Comparison of ENCODE assay signal across 8 mouse cellular contexts in genomic region chr8:70505698-70506327, GRCm38 (mm10). TPM values are rescaled to one million over a fixed set of nuclear protein-coding genes. Genes with fewer than 3 reads are reported as not detected.
DNase-seq lines count a peak whose midpoint lies in the region; ATAC-seq lines count a peak whose summit lies in the region.

No protein-coding gene starts in this region.

- H3K4me1 ChIP-seq in neural tube, embryonic 11.5 days (ENCODE audit: control insufficient read depth, insufficient read depth, low read length) = peaks cover 23% of the 10 kb centered on the region
- H3K4me1 ChIP-seq in intestine, embryonic 14.5 days (replicated peaks; ENCODE audit: control insufficient read depth, insufficient read depth, low read length) = peaks cover 27% of the 10 kb centered on the region
- peaks cover 52% of the 10 kb centered on the region for H3K4me1 ChIP-seq in midbrain, embryonic 15.5 days

- no peak overlapping the region for H3K27ac ChIP-seq in neural tube, embryonic 11.5 days (ENCODE audit: low read depth, low read length)
- H3K27ac ChIP-seq in intestine, embryonic 14.5 days (ENCODE audit: low read depth) = peak overlapping the region; percentile 76; the same call in 1 of the 2 replicates
- H3K27ac ChIP-seq in midbrain, embryonic 15.5 days = peak overlapping the region; percentile 95

- 39% methylated on average over 32 of the region's 32 CpGs for WGBS in neural tube, embryonic 11.5 days
- 34% methylated on average over 32 of the region's 32 CpGs for WGBS in intestine, embryonic 14.5 days
- 35% methylated on average over 32 of the region's 32 CpGs for WGBS in midbrain, embryonic 15.5 days

- peak overlapping the region; percentile 71 for H3K4me3 ChIP-seq in neural tube, embryonic 11.5 days (ENCODE audit: low read depth, low read length)
- peak overlapping the region; percentile 78 for H3K4me3 ChIP-seq in intestine, embryonic 14.5 days (ENCODE audit: low read depth, low read length)
- peak overlapping the region; percentile 80 for H3K4me3 ChIP-seq in midbrain, embryonic 15.5 days

- DNase-seq in neural tube, embryonic 11.5 days (ENCODE audit: low spot score) = peak; percentile 60
- DNase-seq in neural tube, embryonic 10.5 days (ENCODE audit: extremely low spot score, low spot score) = no peak
- no peak for DNase-seq in intestine, embryonic 14.5 days (ENCODE audit: low spot score)
- DNase-seq in gastrocnemius, postnatal 10 days = no peak
- no peak for DNase-seq in spleen, adult 12 weeks (ENCODE audit: low spot score)

- H3K36me3 ChIP-seq in neural tube, embryonic 11.5 days (ENCODE audit: control insufficient read depth, insufficient read depth, low read length) = peaks cover 10% of the 10 kb centered on the region
- H3K36me3 ChIP-seq in intestine, embryonic 14.5 days (ENCODE audit: control insufficient read depth, insufficient read depth, low read length) = peaks cover 26% of the 10 kb centered on the region
- peaks cover 8% of the 10 kb centered on the region; the same call in 1 of the 2 replicates for H3K36me3 ChIP-seq in midbrain, embryonic 15.5 days (replicated peaks)

- H3K9me3 ChIP-seq in neural tube, embryonic 11.5 days (ENCODE audit: control insufficient read depth, low read length) = no peaks in the 10 kb centered on the region
- no peaks in the 10 kb centered on the region for H3K9me3 ChIP-seq in intestine, embryonic 14.5 days (ENCODE audit: control insufficient read depth, low read length)
- H3K9me3 ChIP-seq in midbrain, embryonic 15.5 days = no peaks in the 10 kb centered on the region

- peak overlapping the region; percentile 64 for H3K4me2 ChIP-seq in neural tube, embryonic 11.5 days (ENCODE audit: low read depth)
- H3K4me2 ChIP-seq in intestine, embryonic 14.5 days (ENCODE audit: low read length) = peak overlapping the region; percentile 59
- peak overlapping the region; percentile 87 for H3K4me2 ChIP-seq in midbrain, embryonic 15.5 days

- peak; percentile 18 for ATAC-seq in neural tube, embryonic 11.5 days (ENCODE audit: insufficient read depth, low FRiP score, low TSS enrichment)
- peak; percentile 1 for ATAC-seq in erythroblast, adult 5-6 weeks (replicated peaks; ENCODE audit: low FRiP score, poor library complexity, severe bottlenecking)
- ATAC-seq in intestine, embryonic 14.5 days (replicated peaks; ENCODE audit: low FRiP score, low TSS enrichment, low read depth) = no peak; the same call in 1 of the 2 replicates
- ATAC-seq in midbrain, embryonic 15.5 days (replicated peaks) = peak; percentile 28
- ATAC-seq in inflammation-experienced regulatory T-cells, adult 6 months = no peak

- H3K27me3 ChIP-seq in neural tube, embryonic 11.5 days (ENCODE audit: control insufficient read depth, insufficient read depth, low read length) = peaks cover 29% of the 10 kb centered on the region
- H3K27me3 ChIP-seq in intestine, embryonic 14.5 days (replicated peaks; ENCODE audit: control insufficient read depth, insufficient read depth, low read length) = peaks cover 30% of the 10 kb centered on the region
- peaks cover 35% of the 10 kb centered on the region for H3K27me3 ChIP-seq in midbrain, embryonic 15.5 days (replicated peaks)

- peak overlapping the region; percentile 93 for H3K9ac ChIP-seq in neural tube, embryonic 11.5 days (ENCODE audit: low read length)
- H3K9ac ChIP-seq in intestine, embryonic 14.5 days (ENCODE audit: low read length) = peak overlapping the region; percentile 67
- H3K9ac ChIP-seq in midbrain, embryonic 15.5 days = peak overlapping the region; percentile 92

RNA-seq across cellular contexts. Expression of gene Rex1bd, which starts 0.7 kb away (rescaled TPM):
- polyA plus RNA-seq in neural tube, embryonic 11.5 days (2014; fragmentation: Nextera tagmentation; extraction: Ambion mirVana) = 118 and 132 TPM in 2 replicates
- 2.9 and 14.0 TPM in 2 replicates for total RNA-seq in erythroblast, adult 5-6 weeks (2015; ENCODE audit: low replicate concordance)
- 5.2 and 9.5 TPM in 2 replicates for total RNA-seq in erythroblast, adult 5-6 weeks (2017; ENCODE audit: low replicate concordance)
- 130 and 136 TPM in 2 replicates for polyA plus RNA-seq in intestine, embryonic 14.5 days (2014; fragmentation: Nextera tagmentation; extraction: Ambion mirVana)
- polyA plus RNA-seq in midbrain, embryonic 15.5 days (2015; fragmentation: Nextera tagmentation; extraction: Ambion mirVana) = 164 and 169 TPM in 2 replicates
- 10 to 100 TPM; 67.7 to 85.1 (median 84.4) TPM for polyA plus RNA-seq in inflammation-experienced regulatory T-cells, adult 6 months (2017; shearing (Covaris generic))
- 100 to 1,000 TPM; 120 to 129 TPM for total RNA-seq in gastrocnemius, postnatal 10 days (2021)

RNA-seq across cellular contexts. Expression of gene Uba52, which starts 4.8 kb away (rescaled TPM):
- 809 and 814 TPM in 2 replicates for polyA plus RNA-seq in neural tube, embryonic 11.5 days (2014; fragmentation: Nextera tagmentation; extraction: Ambion mirVana)
- 653 and 914 TPM in 2 replicates for total RNA-seq in erythroblast, adult 5-6 weeks (2015; ENCODE audit: low replicate concordance)
- total RNA-seq in erythroblast, adult 5-6 weeks (2017; ENCODE audit: low replicate concordance) = 249 and 1,009 TPM in 2 replicates
- polyA plus RNA-seq in intestine, embryonic 14.5 days (2014; fragmentation: Nextera tagmentation; extraction: Ambion mirVana) = 1,195 and 1,247 TPM in 2 replicates
- polyA plus RNA-seq in midbrain, embryonic 15.5 days (2015; fragmentation: Nextera tagmentation; extraction: Ambion mirVana) = 587 and 620 TPM in 2 replicates
- 1,000 to 10,000 TPM; 2,608 to 4,221 (median 3,776) TPM for polyA plus RNA-seq in inflammation-experienced regulatory T-cells, adult 6 months (2017; shearing (Covaris generic))
- total RNA-seq in gastrocnemius, postnatal 10 days (2021) = 1,000 to 10,000 TPM; 1,232 to 1,261 TPM

RNA-seq across cellular contexts. Expression of gene Crlf1, which starts 12.9 kb away (rescaled TPM):
- 3.4 and 3.7 TPM in 2 replicates for polyA plus RNA-seq in neural tube, embryonic 11.5 days (2014; fragmentation: Nextera tagmentation; extraction: Ambion mirVana)
- 3.7 TPM in 1 of 2 replicates, not detected in the other for total RNA-seq in erythroblast, adult 5-6 weeks (2015; ENCODE audit: low replicate concordance)
- total RNA-seq in erythroblast, adult 5-6 weeks (2017; ENCODE audit: low replicate concordance) = 2.5 TPM in 1 of 2 replicates, not detected in the other
- 1.4 and 1.9 TPM in 2 replicates for polyA plus RNA-seq in intestine, embryonic 14.5 days (2014; fragmentation: Nextera tagmentation; extraction: Ambion mirVana)
- 2.4 and 2.9 TPM in 2 replicates for polyA plus RNA-seq in midbrain, embryonic 15.5 days (2015; fragmentation: Nextera tagmentation; extraction: Ambion mirVana)
- not detected for polyA plus RNA-seq in inflammation-experienced regulatory T-cells, adult 6 months (2017; shearing (Covaris generic))
- total RNA-seq in gastrocnemius, postnatal 10 days (2021) = 1 to 10 TPM; 2.8 to 3.4 TPM

RNA-seq across cellular contexts. Expression of gene Tmem59l, which starts 18.7 kb away (rescaled TPM):
- polyA plus RNA-seq in neural tube, embryonic 11.5 days (2014; fragmentation: Nextera tagmentation; extraction: Ambion mirVana) = 19.3 and 20.7 TPM in 2 replicates
- total RNA-seq in erythroblast, adult 5-6 weeks (2015; ENCODE audit: low replicate concordance) = not detected in 2 replicates
- total RNA-seq in erythroblast, adult 5-6 weeks (2017; ENCODE audit: low replicate concordance) = not detected in 2 replicates
- 3.7 and 5.1 TPM in 2 replicates for polyA plus RNA-seq in intestine, embryonic 14.5 days (2014; fragmentation: Nextera tagmentation; extraction: Ambion mirVana)
- 123 and 141 TPM in 2 replicates for polyA plus RNA-seq in midbrain, embryonic 15.5 days (2015; fragmentation: Nextera tagmentation; extraction: Ambion mirVana)
- polyA plus RNA-seq in inflammation-experienced regulatory T-cells, adult 6 months (2017; shearing (Covaris generic)) = under 1 TPM in 1 of 3 experiments, not detected in 2; 0.47 TPM
- under 1 TPM; 0.18 to 0.26 TPM for total RNA-seq in gastrocnemius, postnatal 10 days (2021)

RNA-seq across cellular contexts. Expression of gene Fkbp8, which starts 21.7 kb away (rescaled TPM):
- 243 and 252 TPM in 2 replicates for polyA plus RNA-seq in neural tube, embryonic 11.5 days (2014; fragmentation: Nextera tagmentation; extraction: Ambion mirVana)
- 27.1 and 47.4 TPM in 2 replicates for total RNA-seq in erythroblast, adult 5-6 weeks (2015; ENCODE audit: low replicate concordance)
- total RNA-seq in erythroblast, adult 5-6 weeks (2017; ENCODE audit: low replicate concordance) = 53.5 and 56.9 TPM in 2 replicates
- 271 and 278 TPM in 2 replicates for polyA plus RNA-seq in intestine, embryonic 14.5 days (2014; fragmentation: Nextera tagmentation; extraction: Ambion mirVana)
- polyA plus RNA-seq in midbrain, embryonic 15.5 days (2015; fragmentation: Nextera tagmentation; extraction: Ambion mirVana) = 450 and 462 TPM in 2 replicates
- 100 to 1,000 TPM; 133 to 156 (median 138) TPM for polyA plus RNA-seq in inflammation-experienced regulatory T-cells, adult 6 months (2017; shearing (Covaris generic))
- total RNA-seq in gastrocnemius, postnatal 10 days (2021) = 100 to 1,000 TPM; 135 to 145 TPM

Comparison
In these comparisons a context has a peak if more than half of its experiments do, and no peak if none do; other contexts are left out.
1. ATAC-seq: peak in neural tube, embryonic 11.5 days (single experiment), erythroblast, adult 5-6 weeks (single experiment) and midbrain, embryonic 15.5 days (single experiment); none in intestine, embryonic 14.5 days (single experiment) and inflammation-experienced regulatory T-cells, adult 6 months (single experiment).
2. Peak in every context shown above with its lines, with median percentiles within 50 percentile points of each other: H3K4me2 ChIP-seq, H3K4me3 ChIP-seq and H3K9ac ChIP-seq.